Mouse (Mus musculus): ENCODE results near the gene Peak1. TPM values are rescaled to one million over a fixed set of nuclear protein-coding genes. Genes with fewer than 3 reads are reported as not detected.
A peak's percentile ranks its signal among the peaks of the same experiment; 100 is the strongest.

Gene Peak1
- polyA plus RNA-seq, 1 experiment from 2014 or later, result 9.0 TPM

DNA sequence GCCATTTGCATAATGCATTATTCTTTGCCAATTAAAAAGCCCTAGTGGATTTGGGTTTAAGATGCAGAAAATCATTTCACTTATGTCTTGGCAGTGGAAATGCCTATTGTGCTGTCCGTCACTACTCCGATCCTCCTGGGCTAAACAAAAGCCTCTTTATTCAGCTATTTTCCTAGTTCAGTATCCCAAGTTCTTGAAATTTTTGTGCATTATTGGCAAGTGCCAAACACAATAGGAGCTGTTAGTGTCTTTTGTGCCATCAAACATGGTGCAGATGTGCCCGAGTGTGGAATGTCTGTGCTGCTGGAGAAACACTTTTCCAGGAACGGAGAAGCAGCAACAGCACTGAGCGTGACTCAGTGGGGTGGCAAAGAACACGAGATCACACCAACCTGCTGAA lies 250.2 kb downstream of the Peak1 start:
- H3K9me3 ChIP-seq, result no peaks in the 10 kb centered on the region
- H3K36me3 ChIP-seq, result no peaks in the 10 kb centered on the region
- H3K9ac ChIP-seq, result no peak overlapping the region
- no peak overlapping the region for H3K4me2 ChIP-seq
- H3K27me3 ChIP-seq, result no peaks in the 10 kb centered on the region
- WGBS, result 33% methylated on average over 6 of the region's 6 CpGs
- H3K4me3 ChIP-seq, result no peak overlapping the region
- peaks cover 17% of the 10 kb centered on the region for H3K4me1 ChIP-seq
- H3K27ac ChIP-seq, result no peak overlapping the region
- no peak for ATAC-seq (ENCODE audit: insufficient number of reproducible peaks, insufficient read depth, low FRiP score, low TSS enrichment, low read depth)

DNA sequence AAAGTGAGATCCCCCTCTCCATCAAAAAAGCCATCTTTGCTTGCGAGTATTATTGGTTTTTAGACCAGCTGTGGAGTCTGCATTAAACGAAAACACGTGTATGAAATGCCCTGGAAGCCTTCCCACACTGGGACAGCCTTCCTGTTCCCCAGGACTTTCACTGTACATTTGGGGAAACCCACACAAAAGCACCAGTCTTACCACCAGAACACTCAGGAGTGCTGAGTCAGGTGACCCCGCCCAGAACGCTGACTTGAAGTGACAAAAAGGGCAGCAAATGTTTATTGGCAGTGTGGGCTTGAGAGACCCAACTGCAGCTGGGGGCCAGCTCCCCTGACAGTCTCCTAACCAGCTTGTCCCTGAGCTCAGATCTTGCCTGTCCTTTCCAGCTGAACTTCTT lies 251.7 kb downstream of the Peak1 start:
- Histone ChIP-seq H3K9me3 (no peaks in the 10 kb centered on the region), H3K36me3 (no peaks in the 10 kb centered on the region), H3K4me1 (peaks cover 23% of the 10 kb centered on the region), H3K4me2 (no peak overlapping the region), H3K9ac (no peak overlapping the region), H3K27ac (peak overlapping the region; percentile 45), H3K4me3 (no peak overlapping the region), H3K27me3 (no peaks in the 10 kb centered on the region)
- WGBS, result 35% methylated on average over 5 of the region's 5 CpGs
- ATAC-seq (ENCODE audit: insufficient number of reproducible peaks, insufficient read depth, low FRiP score, low TSS enrichment, low read depth), result no peak

DNA sequence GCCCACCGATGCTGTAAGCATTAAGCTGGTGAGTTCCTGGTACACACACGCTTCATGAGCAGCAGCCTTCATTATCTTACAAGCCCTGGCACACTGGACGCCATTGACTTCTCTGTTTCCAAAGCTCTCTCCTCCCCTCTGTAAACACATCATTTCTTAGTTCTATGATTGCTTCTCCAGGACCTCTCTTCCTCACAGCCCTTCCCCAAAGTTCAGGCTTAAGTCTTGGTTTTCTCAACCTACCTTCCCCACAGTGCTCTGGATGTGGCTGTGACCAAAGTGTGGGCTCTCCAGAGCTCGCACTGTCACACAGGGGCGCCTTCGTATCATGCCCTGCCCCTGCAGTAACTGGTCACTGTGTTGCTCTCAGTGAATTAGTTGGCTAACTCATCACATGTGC lies 252.5 kb downstream of the Peak1 start, which contains the start of gene Tspan3:
Gene Tspan3 (minus strand): TSS at position 101 of the 400 bp plus-strand sequence.
- ATAC-seq (ENCODE audit: insufficient number of reproducible peaks, insufficient read depth, low FRiP score, low TSS enrichment, low read depth), result no peak
- peak within 1 kb of the TSS; percentile 45 for H3K27ac ChIP-seq
- WGBS, result 88% methylated on average over 6 of the region's 6 CpGs

DNA sequence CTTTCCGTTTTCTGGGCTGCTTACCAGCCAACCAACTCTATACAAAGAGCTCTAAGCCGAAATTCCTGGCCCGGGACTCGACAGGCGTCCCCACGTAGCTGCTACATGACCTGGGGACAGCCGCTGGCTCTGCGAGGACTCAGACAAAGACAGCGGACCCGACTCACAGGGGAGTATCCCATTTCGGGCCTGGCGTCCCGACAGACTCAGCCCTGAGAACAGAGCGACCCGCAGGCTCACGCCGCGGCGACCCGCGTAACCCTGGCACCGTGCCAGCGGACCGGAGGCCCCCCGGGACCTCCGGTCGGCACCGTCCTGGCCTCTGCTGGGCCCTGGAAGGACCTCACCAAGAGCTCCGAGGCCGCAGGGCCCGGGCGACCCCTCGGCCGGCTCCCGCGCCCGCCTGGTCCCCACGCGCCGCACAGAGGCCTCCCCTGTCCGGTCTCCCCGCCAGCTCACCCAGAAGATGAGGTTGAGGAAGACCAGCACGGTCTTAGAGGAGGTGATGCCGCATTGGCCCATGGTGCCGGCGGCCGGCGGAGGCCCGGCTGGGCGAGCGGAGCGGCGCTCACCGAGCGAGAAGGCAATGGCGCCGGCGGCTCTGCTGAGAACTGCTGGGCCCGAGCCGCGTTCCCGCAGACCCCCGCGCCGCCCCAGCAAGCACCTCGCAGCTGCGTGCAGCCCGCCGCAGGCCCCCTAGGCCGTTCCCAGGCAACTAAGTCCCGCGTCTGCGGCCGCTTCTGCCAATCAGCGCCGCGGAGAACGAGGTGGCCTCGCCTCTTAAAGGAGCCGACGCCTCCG lies 257.3 kb downstream of the Peak1 start:
- Histone ChIP-seq H3K27me3 (no peaks in the 10 kb centered on the region), H3K9me3 (no peaks in the 10 kb centered on the region), H3K36me3 (no peaks in the 10 kb centered on the region), H3K4me2 (peak overlapping the region; percentile 69), H3K27ac (peak overlapping the region; percentile 96), H3K4me1 (peaks cover 29% of the 10 kb centered on the region), H3K9ac (peak overlapping the region; percentile 99), H3K4me3 (peak overlapping the region; percentile 98)
- peak; percentile 92 for ATAC-seq (ENCODE audit: insufficient number of reproducible peaks, insufficient read depth, low FRiP score, low TSS enrichment, low read depth)
- under 1% methylated on average over 79 of the region's 82 CpGs for WGBS

More for the DNA sequence above, 252.5 kb downstream of the Peak1 start, which contains the start of gene Tspan3:
- Histone ChIP-seq H3K4me1 (peaks cover 25% of the 10 kb centered on the region), H3K36me3 (no peaks in the 10 kb centered on the region), H3K4me3 (no peak within 1 kb of the TSS), H3K27me3 (no peaks in the 10 kb centered on the region), H3K9me3 (no peaks in the 10 kb centered on the region), H3K9ac (no peak within 1 kb of the TSS), H3K4me2 (no peak within 1 kb of the TSS)

DNA sequence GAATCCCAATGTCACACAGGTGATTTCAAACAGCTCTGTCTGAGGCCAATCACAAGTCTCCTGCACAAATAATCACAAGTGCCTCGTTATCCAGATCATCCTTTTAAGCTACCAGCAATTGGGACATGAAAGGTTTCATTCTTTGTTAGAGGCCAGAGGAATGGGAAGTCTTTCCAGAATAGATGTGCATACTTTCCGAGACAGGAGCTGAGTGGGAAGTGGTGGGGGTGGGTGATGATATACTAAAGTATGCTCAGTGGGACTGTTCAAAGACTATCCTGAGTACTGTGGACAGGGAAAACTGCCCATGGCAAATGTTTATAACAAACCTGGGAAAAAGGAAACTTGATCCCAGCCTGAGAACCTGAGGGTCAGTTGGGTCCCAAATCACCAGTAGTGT lies 258.4 kb downstream of the Peak1 start:
- Histone ChIP-seq H3K9ac (peak overlapping the region; percentile 99), H3K4me3 (peak overlapping the region; percentile 98), H3K4me1 (peaks cover 26% of the 10 kb centered on the region), H3K27ac (no peak overlapping the region), H3K36me3 (no peaks in the 10 kb centered on the region), H3K9me3 (no peaks in the 10 kb centered on the region), H3K4me2 (peak overlapping the region; percentile 69), H3K27me3 (no peaks in the 10 kb centered on the region)
- 2% methylated on average over 2 of the region's 2 CpGs for WGBS
- no peak for ATAC-seq (ENCODE audit: insufficient number of reproducible peaks, insufficient read depth, low FRiP score, low TSS enrichment, low read depth)

DNA sequence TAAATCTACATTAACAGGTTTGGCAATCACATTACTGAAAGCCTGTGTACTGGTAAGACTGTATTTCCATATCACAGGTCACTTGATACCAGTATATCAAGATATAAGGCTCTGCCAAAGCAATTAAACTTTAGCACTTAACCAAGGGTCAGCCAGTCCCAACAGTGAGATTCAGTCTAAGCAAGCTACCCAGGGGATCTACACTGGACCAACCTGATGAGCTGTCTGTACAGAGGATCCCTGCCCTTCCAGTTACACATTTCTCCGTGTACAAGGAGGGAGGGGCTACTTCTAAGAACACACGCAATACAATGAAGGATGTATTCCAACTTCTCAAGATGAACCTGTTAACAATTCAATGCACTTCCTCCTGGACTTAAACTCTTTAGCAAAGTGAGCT lies 259.8 kb downstream of the Peak1 start:
- H3K4me2 ChIP-seq, result peak overlapping the region; percentile 12; the same call in 1 of the 2 replicates
- WGBS, result 60% methylated on average over 2 of the region's 2 CpGs
- H3K27ac ChIP-seq, result no peak overlapping the region
- ATAC-seq (ENCODE audit: insufficient number of reproducible peaks, insufficient read depth, low FRiP score, low TSS enrichment, low read depth), result no peak
- peaks cover 30% of the 10 kb centered on the region for H3K4me1 ChIP-seq
- no peaks in the 10 kb centered on the region for H3K9me3 ChIP-seq
- no peaks in the 10 kb centered on the region for H3K36me3 ChIP-seq
- H3K9ac ChIP-seq, result no peak overlapping the region
- no peak overlapping the region for H3K4me3 ChIP-seq
- no peaks in the 10 kb centered on the region for H3K27me3 ChIP-seq

DNA sequence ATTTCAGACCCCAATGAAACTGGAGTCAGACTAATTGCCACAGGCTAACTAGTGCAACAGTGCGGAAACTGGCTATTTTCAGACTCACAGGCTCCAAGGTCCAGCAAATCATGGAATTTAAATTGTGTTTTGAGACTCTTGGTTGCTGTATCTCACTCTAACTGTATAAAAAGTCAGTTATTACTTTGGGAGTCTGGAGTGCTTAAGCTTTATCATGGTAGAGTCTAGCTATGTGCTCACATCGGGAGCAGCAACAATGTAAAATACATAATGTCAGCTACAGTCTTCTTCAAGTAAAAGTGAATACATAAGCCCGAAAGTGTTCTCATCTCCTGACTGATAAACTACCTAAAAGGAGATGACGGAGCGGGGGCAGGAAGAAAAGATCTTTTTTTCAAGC lies 263.3 kb downstream of the Peak1 start:
- Histone ChIP-seq H3K27ac (no peak overlapping the region), H3K9ac (no peak overlapping the region), H3K4me3 (no peak overlapping the region), H3K36me3 (peaks cover 5% of the 10 kb centered on the region; the same call in 1 of the 2 replicates), H3K4me1 (peaks cover 34% of the 10 kb centered on the region), H3K27me3 (no peaks in the 10 kb centered on the region), H3K4me2 (no peak overlapping the region), H3K9me3 (no peaks in the 10 kb centered on the region)
- 94% methylated on average over 5 of the region's 5 CpGs for WGBS
- no peak for ATAC-seq (ENCODE audit: insufficient number of reproducible peaks, insufficient read depth, low FRiP score, low TSS enrichment, low read depth)

DNA sequence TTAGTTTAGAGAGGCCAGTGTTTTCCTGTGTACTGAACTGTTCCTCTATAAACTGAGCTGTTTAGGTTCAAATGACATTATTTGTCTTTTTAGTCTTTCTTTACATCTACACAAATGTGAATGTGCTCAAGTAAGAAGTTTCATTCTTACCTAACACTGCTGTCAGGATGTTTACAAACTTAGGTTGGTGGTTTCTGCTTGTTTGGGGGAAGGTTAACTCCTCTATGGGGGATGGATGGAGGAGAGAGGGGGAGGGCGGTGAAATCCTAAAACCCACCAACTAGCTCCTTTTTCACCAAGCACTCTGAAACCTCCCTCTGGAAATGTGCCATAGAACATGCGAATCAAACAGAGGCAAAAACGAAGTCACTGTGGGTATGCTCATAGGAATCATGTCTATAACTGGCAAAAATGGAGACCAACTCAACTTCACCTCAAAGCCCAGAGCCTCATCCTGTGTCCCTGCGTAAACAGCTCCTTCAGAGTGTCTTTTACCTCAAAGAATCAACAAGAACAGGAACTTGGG lies 265.3 kb downstream of the Peak1 start:
- no peak overlapping the region for H3K9ac ChIP-seq
- WGBS, result 70% methylated on average over 4 of the region's 4 CpGs

DNA sequence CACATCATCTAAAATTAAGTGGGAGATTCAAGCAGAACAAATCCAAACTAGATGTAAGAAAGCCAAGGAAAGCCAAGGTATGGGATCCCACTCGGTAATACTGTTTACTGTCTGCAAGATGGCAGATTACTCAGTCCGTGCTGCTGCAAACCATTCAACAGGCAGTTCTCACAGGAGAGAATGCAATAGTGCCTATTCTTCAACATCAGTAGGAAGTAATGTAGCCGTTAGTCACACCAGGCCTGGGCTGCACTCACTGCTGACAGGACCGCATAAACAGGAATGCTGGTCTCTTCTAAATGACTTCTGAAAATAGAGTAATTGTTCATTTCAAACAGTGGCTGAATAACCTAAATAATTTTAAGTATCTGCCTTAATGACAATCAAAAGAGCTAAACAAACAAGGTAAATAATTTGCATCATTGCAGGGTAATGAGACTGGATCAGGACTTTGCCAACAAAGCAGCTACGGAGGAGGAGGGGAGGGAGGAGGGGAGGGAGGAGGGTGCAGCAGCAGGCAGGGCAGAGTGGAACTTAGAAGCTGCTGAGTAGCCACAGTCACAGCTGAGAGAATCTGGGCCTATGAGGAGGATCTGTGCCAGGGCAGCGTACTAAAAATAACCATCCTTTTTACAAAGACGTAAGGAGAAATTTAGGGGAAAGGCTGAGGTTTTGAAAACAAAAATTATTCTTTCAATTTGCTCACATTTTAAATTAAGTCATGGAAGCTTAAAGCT lies 266.0 kb downstream of the Peak1 start:
- H3K27me3 ChIP-seq, result no peaks in the 10 kb centered on the region
- H3K4me2 ChIP-seq, result no peak overlapping the region
- WGBS, result 53% methylated on average over 7 of the region's 7 CpGs
- peak overlapping the region; percentile 48 for H3K27ac ChIP-seq
- H3K4me1 ChIP-seq, result peaks cover 22% of the 10 kb centered on the region
- H3K36me3 ChIP-seq, result peaks cover 10% of the 10 kb centered on the region
- no peak for ATAC-seq (ENCODE audit: insufficient number of reproducible peaks, insufficient read depth, low FRiP score, low TSS enrichment, low read depth)
- no peak overlapping the region for H3K4me3 ChIP-seq
- no peaks in the 10 kb centered on the region for H3K9me3 ChIP-seq
- no peak overlapping the region for H3K9ac ChIP-seq

More for the DNA sequence above, 265.3 kb downstream of the Peak1 start:
- H3K4me3 ChIP-seq, result no peak overlapping the region
- H3K4me2 ChIP-seq, result no peak overlapping the region
- H3K9me3 ChIP-seq, result no peaks in the 10 kb centered on the region
- ATAC-seq (ENCODE audit: insufficient number of reproducible peaks, insufficient read depth, low FRiP score, low TSS enrichment, low read depth), result no peak
- H3K36me3 ChIP-seq, result peaks cover 5% of the 10 kb centered on the region; the same call in 1 of the 2 replicates
- no peaks in the 10 kb centered on the region for H3K27me3 ChIP-seq
- H3K27ac ChIP-seq, result peak overlapping the region; percentile 48
- peaks cover 22% of the 10 kb centered on the region for H3K4me1 ChIP-seq

Data from embryonic facial prominence, embryonic 13.5 days (tissue).